Mouse (Mus musculus) cerebellum, adult 8-10 months (tissue): ENCODE measurements around the gene Hamp.

Source experiments
- DNase-seq: peaks from one replicate; pipeline ENCODE4 v3.0.0; 2022

Gene Hamp

DNA sequence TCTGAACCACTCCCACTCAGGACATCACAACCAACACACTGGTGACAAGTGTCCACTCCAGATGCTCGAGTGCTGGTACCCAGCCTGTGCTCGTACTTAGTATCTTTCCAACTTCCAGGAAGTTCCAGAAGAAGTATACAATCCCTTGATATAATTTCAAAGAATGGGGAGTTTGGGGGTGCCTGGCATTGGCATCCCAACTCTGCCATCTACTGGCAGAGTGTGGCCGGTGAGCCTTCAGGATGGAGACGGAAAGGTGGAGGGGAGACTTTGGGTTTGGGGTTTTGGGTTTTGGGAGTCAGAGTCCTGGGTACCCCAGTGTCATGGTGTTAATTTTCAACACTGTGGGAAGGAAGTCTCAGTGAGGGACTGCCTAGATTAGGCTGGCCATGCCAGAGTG lies 39.8 kb downstream of the Hamp start:
- DNase-seq: no peak

DNA sequence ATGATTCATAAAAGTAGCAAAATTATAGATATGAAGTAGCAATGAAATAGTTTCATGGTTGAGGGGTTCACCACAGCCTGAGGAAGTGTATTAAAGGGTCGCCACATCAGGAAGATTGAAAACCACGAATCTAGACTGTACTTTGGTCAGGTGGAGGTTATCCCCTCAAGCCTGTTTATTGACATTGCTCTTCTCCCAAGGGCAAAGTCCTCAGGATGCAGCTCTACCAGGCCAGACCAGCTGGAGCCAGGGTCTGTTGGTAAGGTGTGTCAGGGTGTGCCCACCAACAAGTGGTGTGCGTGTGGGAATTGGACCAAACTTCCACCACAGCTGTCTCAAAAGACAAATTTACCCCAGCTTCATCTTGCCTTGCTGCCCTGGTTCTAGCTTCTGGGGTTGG lies 48.6 kb downstream of the Hamp start:
- DNase-seq: no peak

DNA sequence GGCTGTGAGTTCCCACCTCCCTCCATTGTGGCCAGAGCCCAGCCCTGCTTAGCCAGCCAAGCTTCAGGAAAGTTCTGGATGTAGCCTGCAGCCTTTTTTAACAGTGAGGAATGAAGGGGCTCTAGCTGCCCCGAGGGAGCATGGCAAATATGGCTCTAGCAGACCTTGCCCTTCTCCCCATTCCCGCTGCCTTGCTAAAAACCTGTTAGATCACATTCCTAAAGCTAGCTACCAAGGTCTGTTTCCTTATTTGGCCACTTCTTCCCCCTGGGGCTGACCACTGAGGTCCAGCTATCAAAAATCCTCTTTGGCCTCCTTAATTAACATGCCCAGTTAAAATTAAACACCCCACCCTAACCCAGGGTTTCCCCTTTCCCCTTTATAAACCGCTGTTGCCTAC lies 51.3 kb downstream of the Hamp start:
- no peak for DNase-seq
